Mouse (Mus musculus) megakaryocyte, embryonic 14.5 days (primary cell): ENCODE data around the gene Ppp1r8.

ENCODE experiments used
- FLI1 ChIP-seq: IDR thresholded peaks from 2 replicates; pipeline ENCODE4 v1.6.1; 2012; ENCODE audit warnings: low read length, inconsistent platforms, mixed read lengths
- GATA1 ChIP-seq: IDR thresholded peaks from 3 replicates; pipeline ENCODE4 v1.6.1; 2012; ENCODE audit warnings: mixed read lengths, low read length, inconsistent platforms, borderline replicate concordance

GRCm38 (mm10) chr4:132799845-132800244 lies 43.1 kb downstream of the Ppp1r8 start:
- TF ChIP-seq GATA1 = no peak
- TF ChIP-seq FLI1 = no peak
